Mouse (Mus musculus): ENCODE measurements at regions not wholly inside any gene's neighbourhood (a gene's known extent, or its start where the extent isn't known, plus 50 kb on each side); places are given as distances from the start of the nearest gene placed in this dataset.

DNA sequence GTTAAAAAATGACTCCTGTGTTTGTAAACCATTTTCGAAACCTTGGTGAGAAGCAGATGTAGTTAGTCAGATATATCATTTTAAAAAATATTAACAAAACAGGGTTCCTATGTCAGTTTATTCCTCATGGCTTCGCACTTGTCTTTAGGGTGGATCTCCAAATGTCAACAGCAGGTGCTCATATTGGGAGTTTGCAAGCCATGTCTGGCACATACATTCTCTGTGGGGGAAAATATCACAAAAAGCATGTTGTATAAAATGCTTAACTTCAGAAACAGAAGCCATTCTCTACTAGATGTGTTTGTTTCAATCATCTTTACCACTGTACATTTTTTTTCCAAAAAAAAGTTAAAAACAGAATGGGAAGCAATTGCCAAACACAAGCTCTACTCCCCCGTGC lies 534.7 kb upstream of the Zic4 start:
- no peak for DNase-seq (ENCODE audit: low spot score in 2 of 2)

GRCm38 (mm10) chr9:90828701-90829100 lies 533.5 kb upstream of the Zic4 start:
- DNase-seq (ENCODE audit: low spot score in 2 of 2) = no peak

DNA sequence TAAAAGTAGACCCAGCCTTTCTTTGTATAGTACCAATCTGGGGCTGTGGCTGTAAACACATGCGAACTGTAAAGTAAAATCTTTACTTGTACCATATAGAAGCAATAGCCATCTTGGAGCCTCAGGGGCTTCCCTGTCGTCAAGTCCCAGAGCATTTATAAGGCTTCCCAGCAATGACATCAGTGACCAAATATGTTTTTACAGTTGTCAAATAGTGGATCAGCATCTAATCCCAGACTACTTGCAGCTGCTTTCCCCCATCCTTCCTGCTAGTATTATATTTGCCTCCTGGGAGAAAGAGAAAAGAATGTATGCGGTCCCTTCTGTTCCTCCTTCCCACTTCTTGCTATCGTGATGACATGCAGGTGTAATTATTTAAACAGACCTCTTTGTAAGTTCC lies 531.5 kb upstream of the Zic4 start:
- no peak for DNase-seq (ENCODE audit: low spot score in 2 of 2)

GRCm38 (mm10) chr9:90833743-90834539 lies 528.3 kb upstream of the Zic4 start:
- DNase-seq (ENCODE audit: low spot score in 2 of 2) = no peak

- no peak for DNase-seq (ENCODE audit: low spot score in 2 of 2)
Measured at GRCm38 (mm10) chr9:90838184-90838926, 523.9 kb upstream of the Zic4 start.

GRCm38 (mm10) chr9:90851044-90851443 lies 511.2 kb upstream of the Zic4 start:
- DNase-seq (ENCODE audit: low spot score in 2 of 2) = no peak

DNA sequence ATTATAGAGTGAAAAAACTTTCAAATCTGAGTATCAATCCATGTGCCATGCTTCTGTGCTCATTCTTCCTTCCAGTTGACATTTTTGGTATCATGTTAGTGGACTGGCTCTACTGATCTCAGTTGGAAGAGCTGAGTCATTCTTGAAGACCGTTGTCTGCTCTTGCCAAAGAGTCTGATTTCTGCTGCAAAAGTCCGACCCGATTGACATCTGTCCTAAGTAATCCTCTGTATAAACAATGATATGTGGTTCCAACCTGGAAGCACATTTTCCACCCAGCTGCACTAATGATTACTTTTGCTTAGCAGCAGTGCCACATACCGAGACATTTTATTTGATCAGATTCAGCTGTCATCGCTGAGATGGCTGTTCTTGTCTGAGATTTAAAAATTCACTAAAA lies 490.6 kb upstream of the Zic4 start:
- no peak for DNase-seq (ENCODE audit: low spot score in 2 of 2)

- no peak for DNase-seq (ENCODE audit: low spot score in 2 of 2)
Measured at GRCm38 (mm10) chr9:90884467-90884866, 477.7 kb upstream of the Zic4 start.

DNA sequence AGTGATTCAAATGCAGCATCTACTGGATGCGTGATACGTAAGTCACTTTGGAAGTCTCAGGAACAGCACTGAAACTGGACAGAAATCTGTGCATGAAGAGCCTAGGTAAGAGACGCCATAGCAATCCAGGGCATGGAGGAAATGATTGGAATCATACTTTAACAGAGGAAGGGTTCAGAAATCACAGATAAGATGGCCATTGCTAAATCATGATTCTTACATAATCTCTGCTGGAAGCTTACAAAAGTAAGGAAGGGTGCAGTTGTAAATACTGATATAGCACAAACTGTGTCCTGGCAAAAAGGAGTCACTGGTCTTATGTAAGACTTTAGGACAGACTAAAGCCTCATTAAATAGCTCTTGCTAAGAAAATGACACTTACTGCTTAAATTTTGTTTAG lies 474.8 kb upstream of the Zic4 start:
- DNase-seq (ENCODE audit: low spot score in 2 of 2) = no peak

- DNase-seq (ENCODE audit: low spot score in 2 of 2) = no peak
Measured at GRCm38 (mm10) chr9:90890801-90891200, 471.4 kb upstream of the Zic4 start.

GRCm38 (mm10) chr9:90892816-90893215 lies 469.4 kb upstream of the Zic4 start:
- DNase-seq (ENCODE audit: low spot score in 2 of 2) = no peak

GRCm38 (mm10) chr9:90903557-90903956 lies 458.7 kb upstream of the Zic4 start:
- no peak for DNase-seq (ENCODE audit: low spot score in 2 of 2)

- DNase-seq (ENCODE audit: low spot score in 2 of 2) = no peak
Measured at GRCm38 (mm10) chr9:90906106-90906505, 456.1 kb upstream of the Zic4 start.

- no peak for DNase-seq (ENCODE audit: low spot score in 2 of 2)
Measured at GRCm38 (mm10) chr9:90906684-90907083, 455.5 kb upstream of the Zic4 start.

DNA sequence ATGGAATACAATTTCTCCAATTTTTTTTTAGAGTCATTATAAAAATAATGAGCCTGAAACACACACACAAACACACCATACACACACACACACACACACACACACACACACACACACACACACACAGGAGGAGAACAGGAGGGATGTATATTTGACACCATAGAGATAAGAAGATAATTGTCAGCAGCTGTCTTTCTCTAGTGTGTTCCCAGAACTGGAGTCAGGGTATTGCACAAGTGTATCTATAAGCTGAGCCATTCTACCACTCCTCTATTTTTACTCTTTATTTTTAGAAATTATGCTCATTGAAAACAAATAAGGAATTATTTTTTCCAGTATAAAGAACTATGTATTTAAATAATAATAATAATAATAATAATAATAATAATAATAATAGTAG lies 407.6 kb upstream of the Zic4 start:
- DNase-seq (ENCODE audit: low spot score in 2 of 2) = no peak

DNA sequence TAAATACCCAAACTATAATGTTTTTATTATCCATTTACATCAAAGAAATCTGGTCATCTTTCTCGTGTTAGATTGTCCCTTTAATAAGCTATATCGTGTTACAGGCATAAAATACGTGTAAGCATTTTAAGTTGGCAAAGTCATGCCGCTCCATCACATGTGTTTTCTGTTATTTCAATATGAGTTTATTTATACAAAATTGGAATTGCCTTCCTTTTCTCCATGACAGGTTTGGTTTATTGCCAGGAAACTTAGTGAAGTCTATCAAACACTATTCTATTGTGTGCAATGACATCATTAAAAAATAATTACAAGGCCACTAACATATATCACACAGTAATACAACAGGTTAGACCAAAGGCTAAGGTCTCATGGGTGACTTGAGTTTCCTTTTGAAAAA lies 400.8 kb upstream of the Zic4 start:
- no peak for DNase-seq (ENCODE audit: low spot score in 2 of 2)

DNA sequence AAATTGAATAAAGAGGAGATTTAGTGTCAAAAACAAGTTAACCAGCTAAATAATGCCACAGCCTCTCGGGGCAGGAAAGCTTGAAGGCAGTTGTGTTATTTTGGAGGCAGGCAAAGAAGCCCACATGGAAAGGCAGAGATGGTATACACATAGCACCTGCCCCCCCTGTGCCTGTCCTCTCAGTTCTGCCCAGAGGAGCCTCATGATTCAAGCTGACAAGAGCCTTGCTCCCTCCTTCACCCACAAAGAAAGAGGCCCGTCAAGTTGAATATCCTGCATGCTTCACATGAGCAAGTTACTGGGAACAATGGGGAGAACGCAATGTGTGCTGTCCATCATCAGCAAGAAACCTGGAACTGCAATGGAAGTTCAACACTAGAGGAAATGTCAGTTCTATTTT lies 398.2 kb upstream of the Zic4 start:
- no peak for DNase-seq (ENCODE audit: low spot score in 2 of 2)

DNA sequence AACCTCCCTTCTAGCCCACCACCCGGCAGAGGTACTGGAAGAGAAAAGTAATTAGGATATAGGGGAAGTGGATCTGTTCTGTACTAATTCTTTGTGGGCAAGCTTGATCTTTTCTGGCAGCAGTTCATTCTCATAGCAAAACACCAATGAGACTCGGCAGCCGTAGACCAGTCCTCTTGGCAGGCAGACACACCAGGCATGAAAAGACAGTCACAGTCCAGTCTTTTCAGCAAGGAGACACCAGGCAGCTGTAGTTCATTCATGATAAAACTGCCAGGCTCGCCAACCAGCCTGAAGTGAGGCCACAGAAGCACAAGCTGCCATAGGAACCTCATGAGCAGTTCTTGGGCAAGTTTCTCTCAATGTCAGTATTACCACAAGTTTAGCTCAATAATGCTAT lies 383.5 kb upstream of the Zic4 start:
- no peak for DNase-seq (ENCODE audit: low spot score in 2 of 2)

GRCm38 (mm10) chr9:90980023-90980802 lies 382.0 kb upstream of the Zic4 start:
- DNase-seq (ENCODE audit: low spot score in 2 of 2) = peak in 1 of 2 experiments; percentile 5

GRCm38 (mm10) chr9:90999178-90999577 lies 363.0 kb upstream of the Zic4 start:
- no peak for DNase-seq (ENCODE audit: low spot score in 2 of 2)

GRCm38 (mm10) chr9:91004214-91004613 lies 358.0 kb upstream of the Zic4 start:
- DNase-seq (ENCODE audit: low spot score in 2 of 2) = no peak

DNA sequence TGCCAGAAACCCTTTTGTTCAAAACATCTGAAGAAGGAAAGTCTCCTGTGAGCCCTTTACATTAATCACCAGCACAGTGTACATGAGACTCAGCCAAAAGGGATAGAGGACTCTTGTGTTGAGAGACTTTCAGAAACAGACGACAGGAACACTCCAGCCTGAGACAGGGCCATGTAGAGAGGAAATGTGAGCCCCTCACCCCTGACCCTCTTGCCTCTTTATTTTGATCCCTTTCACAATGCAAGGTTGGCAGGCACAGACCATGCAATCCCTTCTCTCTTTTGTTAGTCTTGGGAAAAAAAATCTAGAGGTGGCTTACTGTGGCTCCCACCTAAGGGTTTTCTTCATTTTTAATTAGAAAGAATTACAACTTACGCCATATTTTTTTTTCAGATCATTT lies 321.7 kb upstream of the Zic4 start:
- DNase-seq (ENCODE audit: low spot score in 2 of 2) = no peak

- no peak for DNase-seq (ENCODE audit: low spot score in 2 of 2)
Measured at GRCm38 (mm10) chr9:91048569-91048968, 313.6 kb upstream of the Zic4 start.
